32 mouse cellular contexts compared by ENCODE assay signal in genomic region chrX:48066891-48067290, GRCm38 (mm10). TPM values are rescaled to one million over a fixed set of nuclear protein-coding genes. Genes with fewer than 3 reads are reported as not detected.
DNase-seq lines count a peak whose midpoint lies in the region; ATAC-seq and TF ChIP-seq lines count a peak whose summit lies in the region.
"Had no signal": no experiment of that assay in that cellular context is flagged by ENCODE, and none has a peak within 500 bp of the region (broad histone marks: within the 10 kb centered on the region; RNA-seq: fewer than 3 reads in every experiment).

No protein-coding gene starts in this region.

- no peak overlapping the region for H3K4me2 ChIP-seq in embryonic facial prominence, embryonic 14.5 days (ENCODE audit: low read depth, low read length)
- no peak overlapping the region for H3K4me2 ChIP-seq in CH12.LX (ENCODE audit: insufficient read depth, low read depth, poor library complexity, severe bottlenecking)
- H3K4me2 ChIP-seq: forebrain, embryonic 15.5 days; heart, embryonic 11.5 days; hindbrain, embryonic 12.5 days; intestine, embryonic 15.5 days; limb, embryonic 15.5 days; liver, embryonic 13.5 days; midbrain, embryonic 15.5 days had no signal

- no peak for TF ChIP-seq RAD21 in CH12.LX (IDR thresholded peaks at IDR 0.05; ENCODE audit: low read depth, low read length)

- in situ Hi-C loops in CH12.LX (cut with MboI; ENCODE audit: low pct_ligation_motif_present, low pct_unique_long_range_greater_than_20kb, low sequenced_read_pairs): no loop called here

- H3K27me3 ChIP-seq in embryonic facial prominence, embryonic 14.5 days (replicated peaks; ENCODE audit: control insufficient read depth, insufficient read depth, low read length): 0 out of 2 replicates have a peak, but pooled peaks cover 4% of the 10 kb centered on the region
- H3K27me3 ChIP-seq in embryonic facial prominence, embryonic 10.5 days (replicated peaks; ENCODE audit: low read depth, poor library complexity, severe bottlenecking): peaks cover 16% of the 10 kb centered on the region
- no peaks in the 10 kb centered on the region for H3K27me3 ChIP-seq in CH12.LX (replicated peaks)
- H3K27me3 ChIP-seq in splenic B cell, adult 2 months (ENCODE audit: control insufficient read depth, insufficient read depth, low read length, poor library complexity, severe bottlenecking): no peaks in the 10 kb centered on the region
- H3K27me3 ChIP-seq: forebrain, embryonic 15.5 days; intestine, embryonic 15.5 days; limb, embryonic 15.5 days; midbrain, embryonic 15.5 days had no signal

- TF ChIP-seq POLR2A in CH12.LX (IDR thresholded peaks at IDR 0.05; ENCODE audit: low read depth, low read length): no peak

- H3K36me3 ChIP-seq in embryonic facial prominence, embryonic 14.5 days (ENCODE audit: control insufficient read depth, insufficient read depth, low read length): no peaks in the 10 kb centered on the region
- no peaks in the 10 kb centered on the region for H3K36me3 ChIP-seq in embryonic facial prominence, embryonic 10.5 days (replicated peaks)
- H3K36me3 ChIP-seq in CH12.LX (replicated peaks in 1 of 2; ENCODE audit: control insufficient read depth in 1 of 2, insufficient read depth in 1 of 2, low read length in 1 of 2): no peaks in the 10 kb centered on the region
- no peaks in the 10 kb centered on the region for H3K36me3 ChIP-seq in splenic B cell, adult 2 months (ENCODE audit: control insufficient read depth, insufficient read depth, low read length, poor library complexity, severe bottlenecking)
- H3K36me3 ChIP-seq: forebrain, embryonic 15.5 days; G1E; hindbrain, embryonic 12.5 days; intestine, embryonic 15.5 days; limb, embryonic 10.5 days; limb, embryonic 15.5 days; liver, embryonic 13.5 days; midbrain, embryonic 15.5 days had no signal

- H3K27ac ChIP-seq in embryonic facial prominence, embryonic 14.5 days (replicated peaks; ENCODE audit: low read depth, low read length): no peak overlapping the region
- H3K27ac ChIP-seq in embryonic facial prominence, embryonic 10.5 days (replicated peaks): no peak overlapping the region
- H3K27ac ChIP-seq in CH12.LX (ENCODE audit: insufficient read depth, low read depth): no peak overlapping the region
- H3K27ac ChIP-seq: forebrain, embryonic 15.5 days; hindbrain, embryonic 12.5 days; hindbrain, postnatal 0 days; intestine, embryonic 15.5 days; kidney, postnatal 0 days; limb, embryonic 10.5 days; limb, embryonic 15.5 days; liver, embryonic 13.5 days; macrophage; midbrain, embryonic 15.5 days had no signal

- WGBS in embryonic facial prominence, embryonic 14.5 days: 76% methylated on average over 3 of the region's 3 CpGs
- 80% methylated on average over 3 of the region's 3 CpGs for WGBS in embryonic facial prominence, embryonic 10.5 days

- ATAC-seq in embryonic facial prominence, embryonic 14.5 days (ENCODE audit: low read depth): no peak
- ATAC-seq: activated CD4-positive, CD25-positive, alpha-beta regulatory T cell, adult 4 months; forebrain, embryonic 15.5 days; hindbrain, postnatal 0 days; intestine, embryonic 15.5 days; midbrain, embryonic 15.5 days had no signal

- dilution Hi-C loops in CH12.LX (cut with MboI; ENCODE audit: extremely low pct_ligation_motif_present, extremely low pct_unique_long_range_greater_than_20kb, low sequenced_read_pairs): no loop called here

- H3K9me3 ChIP-seq in embryonic facial prominence, embryonic 14.5 days (ENCODE audit: control insufficient read depth, low read length): no peaks in the 10 kb centered on the region
- no peaks in the 10 kb centered on the region for H3K9me3 ChIP-seq in embryonic facial prominence, embryonic 10.5 days
- no peaks in the 10 kb centered on the region for H3K9me3 ChIP-seq in CH12.LX (replicated peaks; ENCODE audit: low read length)
- H3K9me3 ChIP-seq: forebrain, embryonic 15.5 days; G1E; hindbrain, embryonic 12.5 days; intestine, embryonic 15.5 days; limb, embryonic 10.5 days; limb, embryonic 15.5 days; liver, embryonic 13.5 days; midbrain, embryonic 15.5 days had no signal

- TF ChIP-seq EP300 in CH12.LX (IDR thresholded peaks at IDR 0.05; ENCODE audit: low read length): no peak

- no peaks in the 10 kb centered on the region for H3K4me1 ChIP-seq in embryonic facial prominence, embryonic 14.5 days (ENCODE audit: control insufficient read depth, insufficient read depth, low read length)
- H3K4me1 ChIP-seq in embryonic facial prominence, embryonic 10.5 days: no peaks in the 10 kb centered on the region
- H3K4me1 ChIP-seq in CH12.LX (ENCODE audit: control insufficient read depth in 1 of 2, insufficient read depth in 2 of 2): no peaks in the 10 kb centered on the region
- H3K4me1 ChIP-seq: forebrain, embryonic 15.5 days; hindbrain, embryonic 12.5 days; intestine, embryonic 15.5 days; limb, embryonic 10.5 days; limb, embryonic 15.5 days; liver, embryonic 13.5 days; midbrain, embryonic 15.5 days had no signal

- no peaks in the 10 kb centered on the region for H3K79me2 ChIP-seq in CH12.LX (replicated peaks; ENCODE audit: control insufficient read depth, extremely low read depth, insufficient read depth, poor library complexity, severe bottlenecking)

- DNase-seq in embryonic facial prominence, embryonic 14.5 days (ENCODE audit: low spot score): peak; percentile 8
- no peak for DNase-seq in embryonic facial prominence, embryonic 10.5 days (ENCODE audit: low spot score)
- peak; percentile 10 for DNase-seq in CH12.LX (ENCODE audit: extremely low read depth)
- peak; percentile 14 for DNase-seq in ZHBTc4 (ENCODE audit: low read depth, low spot score)
- DNase-seq in splenic B cell, adult 2 months (ENCODE audit: low read depth, low spot score): peak; percentile 16
- DNase-seq in kidney, adult 8-10 months: no peak
- no peak for DNase-seq in thymus, postnatal 14 days
- DNase-seq: adrenal gland, adult 8-10 months; cerebellum, adult 11 months; cerebellum, adult 9-11 months; gastrocnemius, postnatal 25 days; heart, adult 18-20 months; heart, postnatal 36 days; kidney, adult 2 months; kidney, postnatal 4 days; layer of hippocampus, postnatal 36 days; liver, embryonic 13.5 days; lung, adult 18-20 months; right cerebral cortex, postnatal 25 days; thymus, postnatal 25 days had no signal

- no peak for TF ChIP-seq CTCF in CH12.LX (conservative IDR thresholded peaks at IDR 0.05 in 1 of 2, IDR thresholded peaks at IDR 0.05 in 1 of 2; ENCODE audit: low read depth in 2 of 2, low read length in 2 of 2)

- no peak overlapping the region for H3K4me3 ChIP-seq in embryonic facial prominence, embryonic 14.5 days (ENCODE audit: low read depth, low read length)
- no peak overlapping the region for H3K4me3 ChIP-seq in embryonic facial prominence, embryonic 10.5 days
- no peak overlapping the region for H3K4me3 ChIP-seq in CH12.LX (replicated peaks in 1 of 3; ENCODE audit: low read depth in 2 of 3, low read length in 2 of 3, poor library complexity in 1 of 3)
- H3K4me3 ChIP-seq: forebrain, embryonic 15.5 days; hindbrain, embryonic 12.5 days; intestine, embryonic 15.5 days; limb, embryonic 10.5 days; limb, embryonic 15.5 days; liver, embryonic 13.5 days; midbrain, embryonic 15.5 days had no signal

- H3K9ac ChIP-seq in embryonic facial prominence, embryonic 14.5 days (ENCODE audit: low read depth, low read length): no peak overlapping the region
- no peak overlapping the region for H3K9ac ChIP-seq in CH12.LX (ENCODE audit: insufficient read depth, low read depth)
- H3K9ac ChIP-seq: forebrain, embryonic 15.5 days; hindbrain, embryonic 12.5 days; intestine, embryonic 15.5 days; limb, embryonic 15.5 days; liver, embryonic 13.5 days; midbrain, embryonic 15.5 days had no signal

TF ChIP-seq in CH12.LX, 34 proteins besides CTCF, POLR2A, EP300 and RAD21:
- TF ChIP-seq MYC (IDR thresholded peaks at IDR 0.05; ENCODE audit: low read depth, low read length) (no peak), CHD1 (IDR thresholded peaks at IDR 0.05; ENCODE audit: low read depth, low read length) (no peak), ZC3H11A (IDR thresholded peaks at IDR 0.05; ENCODE audit: low read depth, low read length) (no peak), TCF12 (IDR thresholded peaks at IDR 0.05; ENCODE audit: low read depth, low read length) (no peak), JUND (conservative IDR thresholded peaks at IDR 0.05; ENCODE audit: low read depth, low read length) (no peak), NELFE (IDR thresholded peaks at IDR 0.05; ENCODE audit: low read depth, low read length) (no peak), MAX (IDR thresholded peaks at IDR 0.05; ENCODE audit: low read length) (no peak), USF1 (IDR thresholded peaks at IDR 0.05; ENCODE audit: low read depth, low read length) (no peak), HCFC1 (IDR thresholded peaks at IDR 0.05; ENCODE audit: low read depth, low read length) (no peak), RCOR1 (conservative IDR thresholded peaks at IDR 0.05; ENCODE audit: low read depth, low read length) (no peak), MAFK (IDR thresholded peaks at IDR 0.05; ENCODE audit: insufficient replicate concordance, low read length) (no peak), POLR2AphosphoS2 (IDR thresholded peaks at IDR 0.05; ENCODE audit: low read depth, low read length) (no peak), CHD2 (IDR thresholded peaks at IDR 0.05; ENCODE audit: low read length) (no peak), UBTF (IDR thresholded peaks at IDR 0.05; ENCODE audit: low read depth, low read length) (no peak), MXI1 (IDR thresholded peaks at IDR 0.05; ENCODE audit: low read depth, low read length) (no peak), ZKSCAN1 (IDR thresholded peaks at IDR 0.05; ENCODE audit: borderline replicate concordance, low read depth, low read length) (no peak), ZNF384 (IDR thresholded peaks at IDR 0.05; ENCODE audit: low read depth, low read length) (no peak), TBP (conservative IDR thresholded peaks at IDR 0.05; ENCODE audit: low read depth, low read length) (no peak), SIN3A (IDR thresholded peaks at IDR 0.05; ENCODE audit: low read length) (no peak)

RNA-seq across cellular contexts. Expression of gene Apln, which starts 32.2 kb away (rescaled TPM):
- polyA plus RNA-seq in embryonic facial prominence, embryonic 14.5 days (2014; fragmentation: Nextera tagmentation; extraction: Ambion mirVana): 10.6 and 11.4 TPM in 2 replicates
- 3.8 and 4.2 TPM in 2 replicates for polyA plus RNA-seq in embryonic facial prominence, embryonic 10.5 days (2016; fragmentation: Nextera tagmentation; extraction: Ambion mirVana)
- 0.08 TPM in 2 replicates for total RNA-seq in CH12.LX (2012; rRNA removed)
- total RNA-seq in CH12.LX (2014; rRNA removed): 0.14 and 0.15 TPM in 2 replicates
- polyA plus RNA-seq in CH12.LX (2012; ENCODE audit: insufficient read length, low read depth): 0.10 TPM in 1 of 2 replicates, not detected in the other

RNA-seq across cellular contexts. Expression of gene Xpnpep2, which starts 41.6 kb away (rescaled TPM):
- 4.6 and 5.8 TPM in 2 replicates for polyA plus RNA-seq in embryonic facial prominence, embryonic 14.5 days (2014; fragmentation: Nextera tagmentation; extraction: Ambion mirVana)
- polyA plus RNA-seq in embryonic facial prominence, embryonic 10.5 days (2016; fragmentation: Nextera tagmentation; extraction: Ambion mirVana): 1.2 and 1.3 TPM in 2 replicates
- total RNA-seq in CH12.LX (2012; rRNA removed): 0.04 and 0.08 TPM in 2 replicates
- 0.05 and 0.09 TPM in 2 replicates for total RNA-seq in CH12.LX (2014; rRNA removed)
- 0.07 and 0.14 TPM in 2 replicates for polyA plus RNA-seq in CH12.LX (2012; ENCODE audit: insufficient read length, low read depth)
- polyA plus RNA-seq: macrophage had no signal

Comparison
In these comparisons a context has a peak if more than half of its experiments do, and no peak if none do; other contexts are left out.
1. DNase-seq: peak in embryonic facial prominence, embryonic 14.5 days (single experiment), CH12.LX (single experiment), ZHBTc4 (single experiment) and splenic B cell, adult 2 months (single experiment); none in embryonic facial prominence, embryonic 10.5 days (single experiment), kidney, adult 8-10 months (0 of 2) and thymus, postnatal 14 days (single experiment).